Mouse (Mus musculus) hindbrain, postnatal 0 days (tissue): Measurements from ENCODE around the gene Grid1. TPM values are rescaled to one million over a fixed set of nuclear protein-coding genes. Genes with fewer than 3 reads are reported as not detected.

Experiments
- ATAC-seq: fragments of 200-750 bp; cut with Nextera tagmentation; 2 replicates; pipeline ENCODE4 v1.8.0; 2017; ENCODE audit warnings: mild to moderate bottlenecking, moderate TSS enrichment, moderate library complexity
- DNase-seq: peaks from one replicate; pipeline ENCODE4 v3.0.0-alpha.2; 2015; ENCODE audit warnings: low spot score
- H3K27ac ChIP-seq: fragments of 300-500 bp; sonication (generic); 2 replicates; pipeline ENCODE4 v1.5.1; 2014; ENCODE audit warnings: mild to moderate bottlenecking
- H3K27me3 ChIP-seq: fragments of 300-500 bp; sonication (generic); 2 replicates; pipeline ENCODE4 v1.6.1; 2014; ENCODE audit warnings: low read length, mixed read lengths; ENCODE audit not compliant: insufficient read depth
- H3K36me3 ChIP-seq: fragments of 300-500 bp; sonication (generic); 2 replicates; pipeline ENCODE4 v1.6.1; 2014; ENCODE audit warnings: low read length, mixed read lengths; ENCODE audit not compliant: insufficient read depth
- H3K4me1 ChIP-seq: fragments of 300-500 bp; sonication (generic); 2 replicates; pipeline ENCODE4 v1.6.1; 2014; ENCODE audit warnings: antibody characterized with exemption, low read length, mixed read lengths; ENCODE audit not compliant: insufficient read depth
- H3K4me2 ChIP-seq: fragments of 300-500 bp; sonication (generic); 2 replicates; pipeline ENCODE4 v1.6.1; 2014; ENCODE audit warnings: low read depth, mild to moderate bottlenecking, low read length, moderate library complexity, mixed read lengths
- H3K4me3 ChIP-seq: fragments of 300-500 bp; sonication (generic); 2 replicates; pipeline ENCODE4 v1.5.1; 2014; ENCODE audit warnings: low read length
- H3K9ac ChIP-seq: fragments of 300-500 bp; sonication (generic); replicated peaks from 2 replicates; pipeline ENCODE4 v1.6.1; 2014; ENCODE audit warnings: mild to moderate bottlenecking, low read length, moderate library complexity, mixed read lengths
- H3K9me3 ChIP-seq: fragments of 300-500 bp; sonication (generic); 2 replicates; pipeline ENCODE4 v1.6.1; 2016; ENCODE audit warnings: low read length, mixed read lengths
- CTCF ChIP-seq: IDR thresholded peaks from 2 replicates; pipeline ENCODE4 v1.5.1; 2016; ENCODE audit warnings: antibody characterized with exemption, control low read depth, low read depth
- WGBS: fragments of 180-500 bp; shearing (Covaris S2); extraction: QIAGEN DNeasy Blood & Tissue Kit; methylation state at CpG from one replicate; pipeline ENCODE4 v1.1.7; 2014; 5-methylcytosine and 5-hydroxymethylcytosine counted together
- polyA plus RNA-seq: library from polyadenylated mRNA; unstranded; fragments of >200 nt; fragmentation: Nextera tagmentation; extraction: Ambion mirVana; gene quantifications from 2 replicates; pipeline ENCODE4 v1.2.1, GENCODE M21; 2015
- total RNA-seq: library from RNA; depleted of rRNA; stranded (reverse); fragments of >200 nt; gene quantifications from 2 replicates; pipeline ENCODE4 v1.2.3, GENCODE M21; 2014

The Grid1 gene
- total and polyA plus RNA-seq, 2 experiments from 2014 or later, result 8.6 to 33.7 TPM

DNA sequence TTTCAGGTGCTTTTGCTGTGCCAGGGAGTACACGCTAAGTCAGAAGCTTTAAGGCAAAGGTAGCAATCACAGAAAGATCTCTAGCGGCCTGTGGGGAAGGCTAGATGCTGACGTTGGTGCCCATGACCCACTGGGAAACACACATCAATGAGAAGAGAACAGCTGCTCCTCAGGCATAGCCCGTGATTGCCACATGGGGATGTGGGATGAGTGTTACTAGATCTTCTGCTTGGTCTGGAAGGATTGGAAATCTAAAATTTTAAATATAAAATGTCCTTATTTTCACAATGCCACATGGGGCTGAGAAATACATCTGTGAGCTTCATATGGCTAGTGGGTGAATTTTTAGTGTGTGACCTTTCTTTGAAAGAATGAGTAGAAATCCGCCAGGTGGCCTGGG, 277.3 kb downstream of the Grid1 start:
- no peak overlapping the region for H3K4me3 ChIP-seq
- peaks cover 3% of the 10 kb centered on the region; the same call in 1 of the 2 replicates for H3K4me1 ChIP-seq
- H3K4me2 ChIP-seq, result no peak overlapping the region
- 86% methylated on average over 5 of the region's 5 CpGs for WGBS
- no peaks in the 10 kb centered on the region for H3K27me3 ChIP-seq
- H3K9me3 ChIP-seq, result no peaks in the 10 kb centered on the region
- no peak for TF ChIP-seq CTCF
- H3K36me3 ChIP-seq, result no peaks in the 10 kb centered on the region
- H3K9ac ChIP-seq, result no peak overlapping the region
- DNase-seq, result no peak
- H3K27ac ChIP-seq, result no peak overlapping the region
- ATAC-seq, result no peak

- Histone ChIP-seq H3K4me3 (no peak overlapping the region), H3K27ac (no peak overlapping the region), H3K36me3 (no peaks in the 10 kb centered on the region), H3K9ac (no peak overlapping the region), H3K27me3 (no peaks in the 10 kb centered on the region), H3K9me3 (no peaks in the 10 kb centered on the region), H3K4me2 (no peak overlapping the region), H3K4me1 (no peaks in the 10 kb centered on the region)
- ATAC-seq (no peak), DNase-seq (no peak)
- 66% methylated on average over 5 of the region's 5 CpGs for WGBS
- no peak for TF ChIP-seq CTCF
These were observed 283.8 kb downstream of the Grid1 start for GRCm38 (mm10) chr14:35103639-35104210.

GRCm38 (mm10) chr14:35107596-35107995, 287.7 kb downstream of the Grid1 start:
- Histone ChIP-seq H3K9me3 (no peaks in the 10 kb centered on the region), H3K27me3 (no peaks in the 10 kb centered on the region), H3K9ac (no peak overlapping the region), H3K4me2 (no peak overlapping the region), H3K4me3 (no peak overlapping the region), H3K4me1 (0 out of 2 replicates have a peak, but pooled peaks cover 6% of the 10 kb centered on the region), H3K36me3 (no peaks in the 10 kb centered on the region), H3K27ac (no peak overlapping the region)
- ATAC-seq, result no peak
- no peak for TF ChIP-seq CTCF
- no peak for DNase-seq
- WGBS, result 84% methylated on average over 3 of the region's 3 CpGs

DNA sequence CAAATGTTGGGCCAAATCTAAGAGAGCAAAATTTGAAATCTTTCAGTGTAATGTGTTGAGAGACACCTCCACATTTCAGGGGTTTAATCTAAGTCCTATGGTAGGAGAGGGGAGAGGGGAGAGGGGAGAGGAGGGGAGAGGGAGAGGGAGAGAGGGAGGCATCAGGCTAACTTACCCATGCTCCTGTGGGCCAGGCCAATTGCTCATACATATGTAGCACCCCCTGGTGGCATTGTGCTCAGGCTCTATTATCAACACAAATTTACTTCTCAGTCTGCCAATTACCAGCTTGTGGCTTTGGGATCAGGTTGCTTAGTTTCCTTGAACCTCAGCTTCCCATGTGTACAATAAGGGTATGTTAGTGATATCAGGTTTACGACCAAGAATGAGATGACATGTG, 291.0 kb downstream of the Grid1 start:
- Histone ChIP-seq H3K36me3 (no peaks in the 10 kb centered on the region), H3K9me3 (no peaks in the 10 kb centered on the region), H3K4me2 (no peak overlapping the region), H3K27ac (no peak overlapping the region), H3K9ac (no peak overlapping the region), H3K4me3 (no peak overlapping the region), H3K27me3 (no peaks in the 10 kb centered on the region), H3K4me1 (peaks cover 13% of the 10 kb centered on the region; the same call in 1 of the 2 replicates)
- ATAC-seq, result 0 out of 2 replicates have a peak, but pooled peaks have one; percentile 46
- 69% methylated on average over 1 of the region's 1 CpGs for WGBS
- DNase-seq, result peak; percentile 65
- TF ChIP-seq CTCF, result peak; percentile 65

GRCm38 (mm10) chr14:35112327-35113275, 292.7 kb downstream of the Grid1 start:
- Histone ChIP-seq H3K4me1 (peaks cover 13% of the 10 kb centered on the region; the same call in 1 of the 2 replicates), H3K4me3 (no peak overlapping the region), H3K9me3 (no peaks in the 10 kb centered on the region), H3K9ac (no peak overlapping the region), H3K27me3 (no peaks in the 10 kb centered on the region), H3K36me3 (no peaks in the 10 kb centered on the region), H3K4me2 (no peak overlapping the region), H3K27ac (no peak overlapping the region)
- DNase-seq, result peak; percentile 44
- peak; percentile 66; the same call in 1 of the 2 replicates for ATAC-seq
- no peak for TF ChIP-seq CTCF
- WGBS, result 27% methylated on average over 11 of the region's 11 CpGs

GRCm38 (mm10) chr14:35113276-35113645, 293.4 kb downstream of the Grid1 start:
- Histone ChIP-seq H3K36me3 (no peaks in the 10 kb centered on the region), H3K9ac (no peak overlapping the region), H3K27ac (no peak overlapping the region), H3K27me3 (no peaks in the 10 kb centered on the region), H3K4me1 (peaks cover 13% of the 10 kb centered on the region; the same call in 1 of the 2 replicates), H3K9me3 (no peaks in the 10 kb centered on the region), H3K4me2 (no peak overlapping the region), H3K4me3 (no peak overlapping the region)
- ATAC-seq (no peak), DNase-seq (no peak)
- no peak for TF ChIP-seq CTCF
- 60% methylated on average over 2 of the region's 2 CpGs for WGBS
